Mouse (Mus musculus) kidney, postnatal 4 days (tissue): ENCODE results near the gene A930018P22Rik.

Source experiments
- DNase-seq, 2 experiments: peaks; one replicate each; pipeline ENCODE4 v3.0.0; 2021; ENCODE audit warnings: mixed read lengths in 2 of 2

Gene A930018P22Rik

GRCm38 (mm10) chr2:104163978-104164487, 41.5 kb downstream of the A930018P22Rik start:
- DNase-seq = no peak

GRCm38 (mm10) chr2:104165631-104166030, 43.1 kb downstream of the A930018P22Rik start:
- no peak for DNase-seq

- no peak for DNase-seq
Observed at GRCm38 (mm10) chr2:104167765-104168164, 45.2 kb downstream of the A930018P22Rik start.

- DNase-seq = no peak
Observed at GRCm38 (mm10) chr2:104168186-104168896, 45.8 kb downstream of the A930018P22Rik start.

GRCm38 (mm10) chr2:104172695-104173348, 50.3 kb downstream of the A930018P22Rik start:
- no peak for DNase-seq

GRCm38 (mm10) chr2:104173431-104173830, 50.9 kb downstream of the A930018P22Rik start:
- no peak for DNase-seq
